Mouse (Mus musculus): ENCODE results near the gene Rspo3.

Gene Rspo3
- long read RNA-seq, experiment 1, transcript Rspo3-201 (5 exons, 3,085 nt) = major isoform, 15 of 41 reads
- long read RNA-seq, experiment 1, partial matches to known transcripts = 24 of 41 reads
- long read RNA-seq, experiment 1, other reads (novel, unspliced or antisense) = 2 of 41 reads
- long read RNA-seq, experiment 2, transcript Rspo3-201 (5 exons, 3,085 nt) = major isoform, 9 of 50 reads
- long read RNA-seq, experiment 2, partial matches to known transcripts = 38 of 50 reads
- long read RNA-seq, experiment 2, other reads (novel, unspliced or antisense) = 3 of 50 reads

- intact Hi-C loops (cut with DNase I) = loop anchor here (5.0 to 10.0 kb wide), 2 partner anchors 267 to 999 kb away; no protein-coding TSS in a partner anchor
These were observed at the start of gene Rspo3 for GRCm38 (mm10) chr10:29535546-29536260. Rspo3 (minus strand) TSS chr10:29535867.

- intact Hi-C loops (cut with DNase I) = no loop called here
These were observed 46.3 kb upstream of the Rspo3 start for GRCm38 (mm10) chr10:29581940-29582339.

DNA sequence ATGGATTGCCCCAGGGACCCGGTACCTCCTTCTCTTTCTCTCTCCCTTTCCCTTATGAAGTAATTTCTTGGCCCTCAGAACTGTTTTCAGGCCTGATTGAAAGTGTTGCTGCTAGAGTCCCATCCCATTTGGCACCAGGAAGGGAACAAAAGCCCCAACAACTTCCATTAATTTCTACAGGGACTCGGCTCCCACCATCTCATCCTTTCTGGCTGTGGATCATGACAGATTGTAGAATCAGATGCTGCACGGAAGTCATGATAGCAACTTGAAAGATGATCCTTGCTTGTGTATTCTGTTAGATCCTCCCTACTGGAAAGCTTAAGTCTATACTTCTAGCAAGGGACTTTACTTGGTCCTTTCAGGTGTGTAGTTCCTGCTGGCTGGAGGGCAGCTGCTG, 45.8 kb upstream of the Rspo3 start:
- intact Hi-C loops (cut with DNase I) = no loop called here

DNA sequence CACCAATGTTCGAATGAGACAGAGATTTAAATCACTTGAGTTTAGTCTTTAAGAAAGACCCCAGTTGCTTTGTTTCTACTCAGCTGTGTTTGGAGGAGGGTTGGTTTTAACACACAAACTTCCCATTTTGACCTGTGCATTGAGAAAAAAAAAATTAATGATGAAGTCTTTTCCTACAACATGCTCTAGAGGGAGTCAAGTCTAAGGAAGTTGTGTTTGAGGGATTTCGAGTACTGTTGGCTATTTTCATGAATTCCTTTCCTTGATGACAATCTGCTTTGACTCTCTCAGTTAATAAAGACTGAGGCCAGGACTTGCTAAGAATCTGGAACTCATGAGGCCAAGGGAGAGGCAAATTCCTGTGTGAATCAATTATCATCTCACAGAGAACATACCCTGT, 20.3 kb upstream of the Rspo3 start:
- intact Hi-C loops (cut with DNase I) = no loop called here

- intact Hi-C loops (cut with DNase I) = no loop called here
These were observed 18.7 kb upstream of the Rspo3 start for GRCm38 (mm10) chr10:29554365-29554764.

DNA sequence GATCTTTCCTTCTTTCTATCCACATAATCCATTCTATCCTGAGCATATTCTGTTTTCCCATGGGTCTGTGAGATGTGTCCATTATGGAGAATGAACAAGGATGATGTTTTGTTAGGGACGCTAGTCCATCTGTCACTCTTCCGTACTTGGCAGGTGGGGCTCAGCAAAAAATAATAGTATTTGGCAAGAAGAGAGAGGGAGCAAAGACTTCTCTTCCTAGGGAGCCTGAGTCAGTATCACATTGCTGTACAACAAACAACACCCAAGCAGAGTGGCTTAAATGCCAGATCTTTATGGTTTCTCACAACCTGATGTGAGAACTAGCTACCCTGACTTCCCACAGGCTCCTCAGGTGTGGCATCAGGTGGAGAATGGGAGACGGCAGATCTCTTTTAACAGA, 7.3 kb upstream of the Rspo3 start:
- intact Hi-C loops (cut with DNase I) = no loop called here

DNA sequence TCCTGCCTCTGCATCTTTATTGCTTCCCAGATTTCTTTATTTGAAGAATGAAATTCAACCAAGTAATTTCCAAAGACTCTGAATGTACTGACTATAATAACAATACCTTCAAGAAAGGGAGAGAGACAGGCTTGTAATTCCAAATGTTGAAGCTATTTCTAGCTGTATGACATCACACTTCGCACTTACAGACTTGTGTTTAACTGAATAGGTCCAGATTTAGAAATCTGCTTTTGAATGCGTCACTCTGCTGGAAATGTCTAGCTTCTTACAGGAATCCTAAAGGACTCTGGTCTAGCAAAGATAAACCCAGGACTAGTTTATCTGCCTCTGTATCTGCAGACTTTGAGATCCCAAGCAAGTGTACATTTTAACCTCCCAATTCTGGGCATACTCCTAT, 3.8 kb upstream of the Rspo3 start:
- intact Hi-C loops (cut with DNase I) = loop anchor here (5.0 to 10.0 kb wide), 2 partner anchors 263 to 995 kb away; no protein-coding TSS in a partner anchor

DNA sequence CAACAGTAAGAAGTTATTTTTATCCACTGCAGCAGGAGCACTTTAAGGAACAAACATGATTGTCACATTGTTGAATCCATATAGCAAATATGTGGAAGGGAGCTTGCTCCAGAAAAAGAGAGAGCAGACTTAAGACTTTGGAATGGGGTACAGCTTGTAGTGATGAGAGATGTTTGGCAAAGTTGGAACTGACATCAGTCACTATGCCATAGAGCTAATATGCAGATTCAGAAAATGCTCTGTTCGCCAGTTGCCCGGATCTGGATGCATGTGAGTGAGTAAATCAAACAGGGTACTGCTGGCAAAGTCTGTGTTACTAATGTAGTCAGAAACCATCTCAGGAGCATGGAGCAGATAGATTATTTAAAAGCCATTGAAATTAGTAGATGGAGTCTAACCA, 3.1 kb upstream of the Rspo3 start:
- intact Hi-C loops (cut with DNase I) = loop anchor here (5.0 to 10.0 kb wide), 2 partner anchors 264 to 996 kb away; no protein-coding TSS in a partner anchor

DNA sequence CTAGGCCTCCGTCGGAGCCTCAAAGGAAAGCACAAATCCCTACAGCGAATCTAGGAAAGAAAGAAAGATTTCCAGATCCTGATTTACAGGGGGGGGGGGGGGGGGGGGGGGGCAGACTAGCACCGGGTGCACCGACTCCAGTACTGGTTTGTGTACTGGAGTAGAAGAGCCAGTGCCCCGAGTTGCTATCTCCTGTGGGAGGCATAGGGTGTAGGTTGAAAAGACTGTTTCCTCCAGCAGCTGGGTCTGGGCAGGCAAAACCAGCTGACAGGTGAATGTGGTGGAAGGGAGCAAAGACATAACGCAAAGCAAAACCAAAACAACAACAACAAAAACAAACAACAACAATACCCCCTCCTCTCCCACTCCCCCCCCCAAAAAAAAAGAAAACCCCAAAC, 838 bp downstream of the Rspo3 start:
- intact Hi-C loops (cut with DNase I) = loop anchor here (5.0 to 10.0 kb wide), 3 partner anchors 267 to 1000 kb away; no protein-coding TSS in a partner anchor

GRCm38 (mm10) chr10:29533846-29534829, 1.5 kb downstream of the Rspo3 start:
- intact Hi-C loops (cut with DNase I) = loop anchor here (5.0 to 10.0 kb wide), 2 partner anchors 888 to 1001 kb away; no protein-coding TSS in a partner anchor

DNA sequence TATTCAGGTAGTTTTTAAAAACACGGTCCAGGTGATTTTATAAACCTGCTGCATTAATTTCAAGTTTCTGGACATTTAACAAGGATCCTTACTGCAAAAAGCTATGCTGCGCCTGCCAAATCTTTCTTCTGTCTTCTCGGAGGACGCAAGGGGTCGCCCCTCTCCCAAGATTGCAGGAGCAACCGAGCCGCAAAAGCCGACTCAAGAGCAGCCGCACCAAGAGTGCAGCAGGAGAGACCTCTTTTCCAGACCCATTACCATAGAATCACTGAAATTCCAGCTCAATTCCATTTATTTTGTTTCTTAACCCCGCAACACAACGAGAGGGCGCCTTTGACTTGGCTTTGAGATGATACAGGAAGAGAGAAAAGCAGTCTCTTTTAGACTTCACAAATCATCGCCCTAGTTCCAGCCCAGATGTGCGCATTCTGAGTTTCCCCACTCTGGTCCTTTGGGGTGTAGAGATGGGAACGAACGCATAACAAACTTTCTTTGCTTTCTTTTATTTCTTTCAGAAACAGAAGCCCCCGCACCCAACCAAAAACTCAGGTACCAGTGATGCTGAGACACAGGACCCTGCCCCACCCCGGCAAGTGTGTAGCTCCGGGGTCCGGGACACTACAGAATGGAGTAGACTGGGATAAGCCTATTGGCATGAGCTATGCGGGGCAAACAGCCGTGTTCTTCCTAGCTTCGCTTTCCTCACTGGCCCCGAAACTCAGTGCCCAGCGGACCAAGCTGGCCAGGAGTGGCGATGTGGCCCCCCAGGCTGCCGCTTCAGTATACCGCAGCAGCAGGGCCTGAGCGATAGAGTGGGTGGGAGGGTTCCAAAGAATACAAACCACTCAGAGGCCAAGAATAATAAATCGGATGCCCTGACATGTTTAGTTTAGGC, 2.6 kb downstream of the Rspo3 start:
- intact Hi-C loops (cut with DNase I) = loop anchor here (5.0 to 10.0 kb wide), 2 partner anchors 889 to 1002 kb away; no protein-coding TSS in a partner anchor

DNA sequence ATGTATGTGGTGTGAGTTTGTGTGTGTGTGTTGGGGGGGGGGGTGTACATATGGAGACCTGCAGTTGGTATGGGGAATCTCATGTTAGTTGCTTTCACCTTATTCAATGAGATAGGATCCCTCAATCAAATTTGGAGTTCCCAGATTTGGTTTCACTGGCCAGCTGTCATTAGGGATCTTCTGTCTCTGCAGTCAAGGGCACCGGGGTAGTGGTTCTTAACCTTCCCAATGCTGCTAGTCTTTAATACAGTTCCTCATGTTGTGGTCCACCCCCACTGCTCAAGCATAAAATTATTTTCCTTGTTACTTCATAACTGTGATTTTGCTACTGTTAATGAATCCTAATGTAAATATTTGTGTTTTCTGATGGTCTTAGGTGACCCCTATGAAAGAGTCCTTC, 22.1 kb downstream of the Rspo3 start:
- intact Hi-C loops (cut with DNase I) = no loop called here

DNA sequence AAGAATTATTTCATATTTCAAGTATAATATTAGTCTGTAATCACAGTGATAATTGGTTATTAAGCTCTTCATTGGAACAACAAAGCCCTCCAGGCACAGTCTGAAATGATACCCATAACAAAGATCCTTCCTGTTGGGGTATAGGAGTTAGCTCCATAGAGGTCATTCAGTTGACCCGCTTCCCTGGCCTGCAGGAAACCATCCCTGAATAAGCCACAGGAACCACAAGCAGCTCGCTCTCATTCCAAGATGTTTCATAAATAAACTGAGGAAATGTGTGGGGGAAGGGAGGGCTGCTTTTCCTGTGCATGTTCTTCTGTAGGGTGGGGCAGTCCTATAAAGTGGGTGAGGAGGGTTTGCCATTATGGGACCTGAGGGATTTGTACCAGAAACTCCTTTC, 27.5 kb downstream of the Rspo3 start:
- intact Hi-C loops (cut with DNase I) = no loop called here

DNA sequence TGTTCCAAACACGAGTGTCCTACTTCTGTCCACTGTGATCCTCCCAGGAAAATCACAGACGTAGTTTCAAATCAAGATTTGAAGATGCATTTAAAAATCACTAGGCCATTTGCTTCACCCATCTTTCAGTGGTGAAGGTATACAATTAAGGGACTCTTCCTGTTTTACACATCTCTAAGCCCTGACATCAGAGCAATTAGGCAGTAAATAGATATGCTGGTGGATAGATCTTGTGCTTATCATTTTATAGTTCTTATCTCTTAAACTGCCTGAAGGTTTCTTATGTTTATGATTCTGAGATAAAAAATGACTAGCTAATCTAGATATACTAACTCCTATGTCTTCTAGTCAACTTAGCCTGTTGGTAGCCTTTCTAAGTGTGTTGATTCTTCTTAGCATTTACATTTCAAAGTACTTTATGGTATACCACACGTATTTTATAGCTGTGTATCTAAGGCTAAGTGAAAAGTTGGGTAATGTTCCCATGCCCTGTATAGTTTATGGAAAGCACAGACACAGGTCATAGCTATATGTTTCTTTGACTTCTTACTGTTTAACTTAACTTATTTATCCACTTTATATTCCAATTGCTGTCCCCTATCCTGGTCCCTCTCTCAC, 38.4 kb downstream of the Rspo3 start:
- intact Hi-C loops (cut with DNase I) = no loop called here

- intact Hi-C loops (cut with DNase I) = no loop called here
These were observed 41.7 kb downstream of the Rspo3 start for GRCm38 (mm10) chr10:29493996-29494395.

DNA sequence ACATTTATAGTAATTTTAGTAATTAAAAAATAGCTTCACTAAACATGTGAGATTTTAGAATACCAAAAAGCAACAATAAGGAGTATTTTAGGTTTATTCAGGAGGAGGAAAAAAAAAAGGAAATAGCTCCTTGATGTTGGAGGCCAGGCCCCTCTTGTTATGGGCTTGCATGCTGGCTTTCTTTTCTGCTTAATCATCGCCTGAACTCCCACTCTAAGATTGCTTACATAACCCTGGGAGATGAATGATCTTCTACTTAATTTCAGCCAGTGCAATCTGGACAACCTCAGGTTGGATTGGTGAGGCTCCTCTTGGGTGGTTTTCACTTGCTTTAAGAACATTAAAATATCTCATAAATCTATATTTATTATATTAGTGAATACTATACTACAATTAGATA, 54.7 kb downstream of the Rspo3 start:
- intact Hi-C loops (cut with DNase I) = no loop called here

DNA sequence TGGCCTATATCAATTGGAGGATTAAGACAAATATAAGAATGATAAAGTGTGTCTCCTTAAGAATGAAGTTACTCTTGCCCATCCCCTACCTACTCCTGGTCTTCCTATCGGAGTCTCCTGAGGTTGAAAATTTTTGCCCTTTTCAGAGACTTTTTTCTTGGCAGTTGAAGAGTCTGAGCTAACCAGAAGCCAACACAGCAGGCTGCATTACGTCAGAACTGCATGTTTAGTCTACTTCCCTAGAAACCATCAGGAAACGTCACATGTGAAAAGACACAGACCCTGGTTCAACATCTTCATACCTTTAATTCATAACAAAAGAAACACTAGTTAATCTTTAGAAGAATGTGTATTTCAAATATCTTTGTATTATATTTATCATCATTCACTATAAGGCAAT, 56.3 kb downstream of the Rspo3 start:
- intact Hi-C loops (cut with DNase I) = no loop called here

- intact Hi-C loops (cut with DNase I) = no loop called here
These were observed 65.2 kb downstream of the Rspo3 start for GRCm38 (mm10) chr10:29470454-29470853.

DNA sequence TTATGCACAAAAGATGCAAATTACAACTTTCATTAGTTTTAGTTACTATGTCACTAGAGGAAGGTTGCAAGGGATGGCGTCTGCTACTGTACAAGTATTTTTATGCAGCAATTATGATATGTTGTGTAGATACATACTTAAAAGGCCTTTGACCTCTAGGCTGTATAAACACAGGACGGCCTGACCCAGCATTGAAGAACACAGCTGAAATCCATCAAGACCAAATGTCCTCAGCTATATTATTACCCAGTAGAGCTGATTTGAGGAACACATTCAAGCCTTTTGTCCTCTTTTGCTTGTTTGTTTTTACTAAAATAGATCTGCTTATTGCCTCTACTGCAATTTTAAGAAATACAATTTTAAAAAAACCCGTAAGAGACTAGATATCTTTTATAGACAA, 75.6 kb downstream of the Rspo3 start:
- intact Hi-C loops (cut with DNase I) = loop anchor here (10.0 kb wide), 1 partner anchor 345 kb away; no protein-coding TSS in a partner anchor

GRCm38 (mm10) chr10:29459632-29460031, 76.0 kb downstream of the Rspo3 start:
- intact Hi-C loops (cut with DNase I) = loop anchor here (10.0 kb wide), 1 partner anchor 345 kb away; no protein-coding TSS in a partner anchor
